Comparison of ENCODE assay signal across 27 mouse cellular contexts in genomic region chr7:15968322-15968721, GRCm38 (mm10). TPM values are rescaled to one million over a fixed set of nuclear protein-coding genes. Genes with fewer than 3 reads are reported as not detected.
"Had no signal": no experiment of that assay in that cellular context is flagged by ENCODE, and none has a peak within 500 bp of the region (broad histone marks: within the 10 kb centered on the region; RNA-seq: fewer than 3 reads in every experiment).

No protein-coding gene starts in this region.

- H3K4me3 ChIP-seq: embryonic facial prominence, embryonic 12.5 days; erythroblast, embryonic 14.5 days; forebrain, embryonic 12.5 days; forebrain, embryonic 15.5 days; heart, adult 2 months had no signal

- ATAC-seq: forebrain, embryonic 14.5 days; forebrain, embryonic 15.5 days; forebrain, embryonic 16.5 days; forebrain, postnatal 0 days had no signal

- H3K27me3 ChIP-seq: embryonic facial prominence, embryonic 12.5 days; embryonic facial prominence, embryonic 13.5 days; embryonic facial prominence, embryonic 15.5 days; forebrain, embryonic 12.5 days; forebrain, embryonic 15.5 days had no signal

- H3K9me3 ChIP-seq: embryonic facial prominence, embryonic 10.5 days; embryonic facial prominence, embryonic 12.5 days; embryonic facial prominence, embryonic 15.5 days; forebrain, embryonic 10.5 days; forebrain, embryonic 12.5 days; forebrain, embryonic 15.5 days; heart, embryonic 10.5 days had no signal

- H3K9ac ChIP-seq: embryonic facial prominence, embryonic 12.5 days; embryonic facial prominence, embryonic 13.5 days; embryonic facial prominence, embryonic 15.5 days; forebrain, embryonic 12.5 days; forebrain, embryonic 15.5 days; forebrain, postnatal 0 days had no signal

- DNase-seq: cerebellum, adult 2 months; cerebellum, adult 8-10 months; cerebellum, postnatal 10 days; cerebellum, postnatal 14 days; cerebellum, postnatal 25 days; cerebellum, postnatal 36 days; embryo, embryonic 11 days; forebrain, postnatal 0 days; gastrocnemius, adult 2 months; gastrocnemius, postnatal 10 days; gastrocnemius, postnatal 14 days; gastrocnemius, postnatal 25 days; gastrocnemius, postnatal 36 days; heart, adult 18-20 months; heart, adult 2 months had no signal

- H3K27ac ChIP-seq: embryonic facial prominence, embryonic 10.5 days; embryonic facial prominence, embryonic 12.5 days; embryonic facial prominence, embryonic 13.5 days; embryonic facial prominence, embryonic 15.5 days; forebrain, embryonic 10.5 days; forebrain, embryonic 12.5 days; forebrain, embryonic 15.5 days; heart, adult 2 months; heart, embryonic 10.5 days had no signal

- H3K4me2 ChIP-seq: embryonic facial prominence, embryonic 15.5 days; forebrain, embryonic 15.5 days had no signal

RNA-seq across cellular contexts. Expression of gene Ehd2, which starts 1.0 kb away (rescaled TPM):
- total RNA-seq: granulocyte monocyte progenitor cell, adult 5-6 weeks had no signal
